Mouse (Mus musculus): ENCODE measurements at regions not wholly inside any gene's neighbourhood (a gene's known extent, or its start where the extent isn't known, plus 50 kb on each side); places are given as distances from the start of the nearest gene placed in this dataset.
A peak's percentile ranks its signal among the peaks of the same experiment; 100 is the strongest.

- no peaks in the 10 kb centered on the region for H3K27me3 ChIP-seq (ENCODE audit: control insufficient read depth, insufficient read depth, low read length)
- H3K36me3 ChIP-seq (ENCODE audit: control insufficient read depth, insufficient read depth, low read length) = no peaks in the 10 kb centered on the region
- no peak overlapping the region for H3K9ac ChIP-seq (ENCODE audit: low read depth, low read length)
- ATAC-seq (replicated peaks; ENCODE audit: insufficient number of reproducible peaks, low FRiP score, low TSS enrichment) = no peak
- no peak overlapping the region for H3K4me3 ChIP-seq (ENCODE audit: low read depth, low read length)
- H3K4me2 ChIP-seq = no peak overlapping the region
- no peaks in the 10 kb centered on the region for H3K4me1 ChIP-seq (ENCODE audit: control insufficient read depth, insufficient read depth, low read length)
- H3K27ac ChIP-seq (ENCODE audit: low read depth, low read length) = no peak overlapping the region
- WGBS (ENCODE audit: insufficient replicate concordance) = 76% methylated on average over 6 of the region's 6 CpGs
- H3K9me3 ChIP-seq (replicated peaks; ENCODE audit: control insufficient read depth, low read length) = no peaks in the 10 kb centered on the region
Observed at GRCm38 (mm10) chr1:168681685-168682491, 249.8 kb upstream of the Pbx1 start.

GRCm38 (mm10) chr1:168680674-168681073 is 248.6 kb upstream of the Pbx1 start:
- Histone ChIP-seq H3K4me3 (ENCODE audit: low read depth, low read length) (no peak overlapping the region), H3K9me3 (replicated peaks; ENCODE audit: control insufficient read depth, low read length) (no peaks in the 10 kb centered on the region), H3K4me2 (no peak overlapping the region), H3K4me1 (ENCODE audit: control insufficient read depth, insufficient read depth, low read length) (no peaks in the 10 kb centered on the region), H3K36me3 (ENCODE audit: control insufficient read depth, insufficient read depth, low read length) (no peaks in the 10 kb centered on the region), H3K27me3 (ENCODE audit: control insufficient read depth, insufficient read depth, low read length) (peaks cover 2% of the 10 kb centered on the region; the same call in 1 of the 2 replicates), H3K27ac (ENCODE audit: low read depth, low read length) (no peak overlapping the region), H3K9ac (ENCODE audit: low read depth, low read length) (no peak overlapping the region)
- 72% methylated on average over 3 of the region's 3 CpGs for WGBS (ENCODE audit: insufficient replicate concordance)
- no peak for ATAC-seq (replicated peaks; ENCODE audit: insufficient number of reproducible peaks, low FRiP score, low TSS enrichment)

- Histone ChIP-seq H3K4me3 (ENCODE audit: low read depth, low read length) (no peak overlapping the region), H3K9ac (ENCODE audit: low read depth, low read length) (no peak overlapping the region), H3K27me3 (ENCODE audit: control insufficient read depth, insufficient read depth, low read length) (peaks cover 2% of the 10 kb centered on the region; the same call in 1 of the 2 replicates), H3K4me1 (ENCODE audit: control insufficient read depth, insufficient read depth, low read length) (no peaks in the 10 kb centered on the region), H3K27ac (ENCODE audit: low read depth, low read length) (no peak overlapping the region), H3K4me2 (peak overlapping the region; percentile 19; the same call in 1 of the 2 replicates), H3K9me3 (replicated peaks; ENCODE audit: control insufficient read depth, low read length) (no peaks in the 10 kb centered on the region), H3K36me3 (ENCODE audit: control insufficient read depth, insufficient read depth, low read length) (no peaks in the 10 kb centered on the region)
- 57% methylated on average over 29 of the region's 29 CpGs for WGBS (ENCODE audit: insufficient replicate concordance)
- no peak for ATAC-seq (replicated peaks; ENCODE audit: insufficient number of reproducible peaks, low FRiP score, low TSS enrichment)
Observed at GRCm38 (mm10) chr1:168676418-168677413, 244.6 kb upstream of the Pbx1 start.

GRCm38 (mm10) chr1:168675741-168676140 is 243.7 kb upstream of the Pbx1 start:
- no peak for ATAC-seq (replicated peaks; ENCODE audit: insufficient number of reproducible peaks, low FRiP score, low TSS enrichment)
- 64% methylated on average over 10 of the region's 10 CpGs for WGBS (ENCODE audit: insufficient replicate concordance)
- no peak overlapping the region for H3K4me3 ChIP-seq (ENCODE audit: low read depth, low read length)

GRCm38 (mm10) chr1:168662755-168663284 is 230.8 kb upstream of the Pbx1 start:
- 25% methylated on average over 11 of the region's 11 CpGs for WGBS (ENCODE audit: insufficient replicate concordance)
- no peak for ATAC-seq (replicated peaks; ENCODE audit: insufficient number of reproducible peaks, low FRiP score, low TSS enrichment)
- Histone ChIP-seq H3K27ac (ENCODE audit: low read depth, low read length) (no peak overlapping the region), H3K9ac (ENCODE audit: low read depth, low read length) (no peak overlapping the region), H3K4me1 (ENCODE audit: control insufficient read depth, insufficient read depth, low read length) (peaks cover 7% of the 10 kb centered on the region; the same call in 1 of the 2 replicates), H3K36me3 (ENCODE audit: control insufficient read depth, insufficient read depth, low read length) (no peaks in the 10 kb centered on the region), H3K4me3 (ENCODE audit: low read depth, low read length) (no peak overlapping the region), H3K27me3 (ENCODE audit: control insufficient read depth, insufficient read depth, low read length) (no peaks in the 10 kb centered on the region), H3K9me3 (replicated peaks; ENCODE audit: control insufficient read depth, low read length) (no peaks in the 10 kb centered on the region), H3K4me2 (peak overlapping the region; percentile 25)

More at GRCm38 (mm10) chr1:168675741-168676140, 243.7 kb upstream of the Pbx1 start:
- Histone ChIP-seq H3K9me3 (replicated peaks; ENCODE audit: control insufficient read depth, low read length) (no peaks in the 10 kb centered on the region), H3K4me2 (no peak overlapping the region), H3K27me3 (ENCODE audit: control insufficient read depth, insufficient read depth, low read length) (peaks cover 2% of the 10 kb centered on the region; the same call in 1 of the 2 replicates), H3K27ac (ENCODE audit: low read depth, low read length) (no peak overlapping the region), H3K4me1 (ENCODE audit: control insufficient read depth, insufficient read depth, low read length) (no peaks in the 10 kb centered on the region), H3K9ac (ENCODE audit: low read depth, low read length) (no peak overlapping the region), H3K36me3 (ENCODE audit: control insufficient read depth, insufficient read depth, low read length) (no peaks in the 10 kb centered on the region)

GRCm38 (mm10) chr1:168660956-168661355 is 228.9 kb upstream of the Pbx1 start:
- peaks cover 7% of the 10 kb centered on the region; the same call in 1 of the 2 replicates for H3K4me1 ChIP-seq (ENCODE audit: control insufficient read depth, insufficient read depth, low read length)
- H3K27ac ChIP-seq (ENCODE audit: low read depth, low read length) = no peak overlapping the region
- ATAC-seq (replicated peaks; ENCODE audit: insufficient number of reproducible peaks, low FRiP score, low TSS enrichment) = no peak
- H3K36me3 ChIP-seq (ENCODE audit: control insufficient read depth, insufficient read depth, low read length) = no peaks in the 10 kb centered on the region
- 58% methylated on average over 7 of the region's 7 CpGs for WGBS (ENCODE audit: insufficient replicate concordance)
- H3K9me3 ChIP-seq (replicated peaks; ENCODE audit: control insufficient read depth, low read length) = no peaks in the 10 kb centered on the region
- no peak overlapping the region for H3K4me2 ChIP-seq
- no peak overlapping the region for H3K9ac ChIP-seq (ENCODE audit: low read depth, low read length)
- no peak overlapping the region for H3K4me3 ChIP-seq (ENCODE audit: low read depth, low read length)
- H3K27me3 ChIP-seq (ENCODE audit: control insufficient read depth, insufficient read depth, low read length) = no peaks in the 10 kb centered on the region

- Histone ChIP-seq H3K9me3 (replicated peaks; ENCODE audit: control insufficient read depth, low read length) (no peaks in the 10 kb centered on the region), H3K27me3 (ENCODE audit: control insufficient read depth, insufficient read depth, low read length) (no peaks in the 10 kb centered on the region), H3K4me2 (no peak overlapping the region), H3K4me3 (ENCODE audit: low read depth, low read length) (no peak overlapping the region), H3K4me1 (ENCODE audit: control insufficient read depth, insufficient read depth, low read length) (peaks cover 7% of the 10 kb centered on the region), H3K36me3 (ENCODE audit: control insufficient read depth, insufficient read depth, low read length) (no peaks in the 10 kb centered on the region), H3K9ac (ENCODE audit: low read depth, low read length) (no peak overlapping the region), H3K27ac (ENCODE audit: low read depth, low read length) (no peak overlapping the region)
- WGBS (ENCODE audit: insufficient replicate concordance) = 77% methylated on average over 5 of the region's 5 CpGs
- ATAC-seq (replicated peaks; ENCODE audit: insufficient number of reproducible peaks, low FRiP score, low TSS enrichment) = no peak
Observed at GRCm38 (mm10) chr1:168659578-168659977, 227.5 kb upstream of the Pbx1 start.

GRCm38 (mm10) chr1:168632837-168633236 is 200.8 kb upstream of the Pbx1 start:
- H3K4me1 ChIP-seq (ENCODE audit: control insufficient read depth, insufficient read depth, low read length) = no peaks in the 10 kb centered on the region
- no peak for ATAC-seq (replicated peaks; ENCODE audit: insufficient number of reproducible peaks, low FRiP score, low TSS enrichment)
- no peaks in the 10 kb centered on the region for H3K9me3 ChIP-seq (replicated peaks; ENCODE audit: control insufficient read depth, low read length)
- no peaks in the 10 kb centered on the region for H3K27me3 ChIP-seq (ENCODE audit: control insufficient read depth, insufficient read depth, low read length)
- WGBS (ENCODE audit: insufficient replicate concordance) = 82% methylated on average over 2 of the region's 2 CpGs
- H3K4me2 ChIP-seq = no peak overlapping the region
- no peak overlapping the region for H3K4me3 ChIP-seq (ENCODE audit: low read depth, low read length)
- H3K9ac ChIP-seq (ENCODE audit: low read depth, low read length) = no peak overlapping the region
- H3K27ac ChIP-seq (ENCODE audit: low read depth, low read length) = no peak overlapping the region
- no peaks in the 10 kb centered on the region for H3K36me3 ChIP-seq (ENCODE audit: control insufficient read depth, insufficient read depth, low read length)
